Mouse (Mus musculus) neural tube, embryonic 12.5 days (tissue): Measurements from ENCODE around the gene Dvl2. TPM values are rescaled to one million over a fixed set of nuclear protein-coding genes. Genes with fewer than 3 reads are reported as not detected.

Experiments
- ATAC-seq: fragments of 200-750 bp; cut with Nextera tagmentation; 2 replicates; pipeline ENCODE4 v1.8.0; 2017; ENCODE audit warnings: low read depth, mild to moderate bottlenecking, moderate TSS enrichment, moderate library complexity; ENCODE audit not compliant: low FRiP score
- H3K27ac ChIP-seq: fragments of 300-500 bp; sonication (generic); 2 replicates; pipeline ENCODE4 v1.5.1; 2016
- H3K27me3 ChIP-seq: fragments of 300-500 bp; sonication (generic); replicated peaks from 2 replicates; pipeline ENCODE4 v1.6.1; 2016; ENCODE audit warnings: mild to moderate bottlenecking
- H3K36me3 ChIP-seq: fragments of 300-500 bp; sonication (generic); 2 replicates; pipeline ENCODE4 v1.6.1; 2016; ENCODE audit warnings: mild to moderate bottlenecking
- H3K4me1 ChIP-seq: fragments of 300-500 bp; sonication (generic); 2 replicates; pipeline ENCODE4 v1.6.1; 2016
- H3K4me2 ChIP-seq: fragments of 300-500 bp; sonication (generic); replicated peaks from 2 replicates; pipeline ENCODE4 v1.6.1; 2016; ENCODE audit warnings: mild to moderate bottlenecking
- H3K4me3 ChIP-seq: fragments of 300-500 bp; sonication (generic); 2 replicates; pipeline ENCODE4 v1.5.1; 2016
- H3K9ac ChIP-seq: fragments of 300-500 bp; sonication (generic); 2 replicates; pipeline ENCODE4 v1.6.1; 2016; ENCODE audit warnings: mild to moderate bottlenecking
- H3K9me3 ChIP-seq: fragments of 300-500 bp; sonication (generic); 2 replicates; pipeline ENCODE4 v1.6.1; 2016; ENCODE audit warnings: mild to moderate bottlenecking
- WGBS: fragments of 180-500 bp; shearing (Covaris S2); methylation state at CpG from one replicate; pipeline ENCODE4 v1.1.7; 2016; 5-methylcytosine and 5-hydroxymethylcytosine counted together
- polyA plus RNA-seq: library from polyadenylated mRNA; unstranded; fragments of >200 nt; fragmentation: Nextera tagmentation; extraction: Ambion mirVana; gene quantifications from 2 replicates; pipeline ENCODE4 v1.2.1, GENCODE M21; 2016

Gene Dvl2
- polyA plus RNA-seq, 1 experiment from 2014 or later = 39.0 TPM

- Histone ChIP-seq H3K4me3 (no peak overlapping the region), H3K36me3 (peaks cover 73% of the 10 kb centered on the region)
- WGBS = 88% methylated on average over 7 of the region's 7 CpGs
These were observed 39.8 kb downstream of the Dvl2 start for GRCm38 (mm10) chr11:70040184-70040583.

GRCm38 (mm10) chr11:70042309-70043085 lies 42.1 kb downstream of the Dvl2 start:
- Histone ChIP-seq H3K4me3 (no peak overlapping the region), H3K4me1 (0 out of 2 replicates have a peak, but pooled peaks cover 6% of the 10 kb centered on the region), H3K9ac (no peak overlapping the region), H3K9me3 (no peaks in the 10 kb centered on the region), H3K27ac (no peak overlapping the region), H3K36me3 (peaks cover 74% of the 10 kb centered on the region), H3K4me2 (no peak overlapping the region), H3K27me3 (no peaks in the 10 kb centered on the region)
- no peak for ATAC-seq
- 87% methylated on average over 23 of the region's 23 CpGs for WGBS

More at GRCm38 (mm10) chr11:70040184-70040583, 39.8 kb downstream of the Dvl2 start:
- no peak overlapping the region for H3K9ac ChIP-seq
- no peak for ATAC-seq
- H3K9me3 ChIP-seq = no peaks in the 10 kb centered on the region
- no peaks in the 10 kb centered on the region for H3K4me1 ChIP-seq
- no peaks in the 10 kb centered on the region for H3K27me3 ChIP-seq
- no peak overlapping the region for H3K27ac ChIP-seq
- H3K4me2 ChIP-seq = no peak overlapping the region

DNA sequence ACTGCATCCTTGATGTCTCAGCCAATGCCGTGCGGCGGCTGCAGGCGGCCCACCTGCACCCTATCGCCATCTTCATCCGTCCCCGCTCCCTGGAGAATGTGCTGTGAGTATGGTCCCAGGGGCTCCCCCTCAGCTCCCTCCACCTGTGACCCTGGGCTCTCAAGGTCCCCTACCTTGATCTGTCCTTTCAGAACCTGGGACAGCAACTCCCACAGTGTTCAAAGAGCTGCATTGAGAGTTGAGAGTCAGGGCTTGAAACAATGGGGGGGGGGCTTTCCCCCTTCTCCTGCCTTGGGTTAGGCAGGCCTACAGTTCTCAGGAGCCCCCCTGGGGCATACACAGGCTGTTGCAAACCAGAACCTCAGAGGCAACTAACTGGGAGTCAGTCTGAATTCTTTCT lies 43.3 kb downstream of the Dvl2 start:
- Histone ChIP-seq H3K4me2 (no peak overlapping the region), H3K36me3 (peaks cover 66% of the 10 kb centered on the region), H3K27me3 (no peaks in the 10 kb centered on the region), H3K9me3 (no peaks in the 10 kb centered on the region), H3K4me1 (0 out of 2 replicates have a peak, but pooled peaks cover 6% of the 10 kb centered on the region), H3K9ac (no peak overlapping the region), H3K27ac (no peak overlapping the region), H3K4me3 (no peak overlapping the region)
- WGBS = 82% methylated on average over 7 of the region's 7 CpGs
- no peak for ATAC-seq

DNA sequence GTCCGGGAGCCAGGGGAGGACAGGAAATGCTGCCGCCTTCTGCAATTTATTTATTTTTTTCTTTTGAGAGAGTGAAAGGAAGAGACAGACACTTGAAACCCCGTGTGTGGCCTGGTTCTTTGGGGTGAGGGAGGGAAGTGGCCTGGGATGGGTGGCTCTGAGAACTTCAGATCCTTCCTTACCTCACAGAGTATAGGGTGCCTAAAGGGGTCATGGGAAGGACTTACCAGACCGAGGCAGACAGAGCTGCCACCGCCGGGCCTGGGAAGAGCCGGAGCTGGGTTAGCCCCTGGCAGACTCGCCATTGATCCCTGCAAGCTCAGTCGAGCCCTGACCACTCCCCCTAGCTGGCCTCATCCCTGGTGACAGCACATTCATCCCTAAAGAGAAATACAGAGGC lies 45.0 kb downstream of the Dvl2 start:
- H3K36me3 ChIP-seq = peaks cover 50% of the 10 kb centered on the region
- ATAC-seq = no peak
- H3K4me3 ChIP-seq = no peak overlapping the region
- H3K9me3 ChIP-seq = no peaks in the 10 kb centered on the region
- 0 out of 2 replicates have a peak, but pooled peaks cover 6% of the 10 kb centered on the region for H3K4me1 ChIP-seq
- no peak overlapping the region for H3K4me2 ChIP-seq
- H3K27me3 ChIP-seq = no peaks in the 10 kb centered on the region
- WGBS = 33% methylated on average over 9 of the region's 9 CpGs
- no peak overlapping the region for H3K27ac ChIP-seq
- no peak overlapping the region for H3K9ac ChIP-seq

- ATAC-seq = no peak
- H3K9me3 ChIP-seq = no peaks in the 10 kb centered on the region
- 75% methylated on average over 6 of the region's 6 CpGs for WGBS
These were observed 49.0 kb downstream of the Dvl2 start for GRCm38 (mm10) chr11:70049366-70049765.

GRCm38 (mm10) chr11:70049816-70050215 lies 49.4 kb downstream of the Dvl2 start:
- no peak overlapping the region for H3K27ac ChIP-seq
- no peaks in the 10 kb centered on the region for H3K27me3 ChIP-seq
- peaks cover 7% of the 10 kb centered on the region for H3K36me3 ChIP-seq
- no peak overlapping the region for H3K9ac ChIP-seq
- 0 out of 2 replicates have a peak, but pooled peaks cover 6% of the 10 kb centered on the region for H3K4me1 ChIP-seq
- 64% methylated on average over 10 of the region's 10 CpGs for WGBS
- H3K4me3 ChIP-seq = no peak overlapping the region
- H3K9me3 ChIP-seq = no peaks in the 10 kb centered on the region
- no peak overlapping the region for H3K4me2 ChIP-seq
- no peak for ATAC-seq

More at GRCm38 (mm10) chr11:70049366-70049765, 49.0 kb downstream of the Dvl2 start:
- Histone ChIP-seq H3K4me1 (0 out of 2 replicates have a peak, but pooled peaks cover 6% of the 10 kb centered on the region), H3K9ac (no peak overlapping the region), H3K4me3 (no peak overlapping the region), H3K36me3 (peaks cover 12% of the 10 kb centered on the region), H3K27ac (no peak overlapping the region), H3K4me2 (no peak overlapping the region), H3K27me3 (no peaks in the 10 kb centered on the region)

DNA sequence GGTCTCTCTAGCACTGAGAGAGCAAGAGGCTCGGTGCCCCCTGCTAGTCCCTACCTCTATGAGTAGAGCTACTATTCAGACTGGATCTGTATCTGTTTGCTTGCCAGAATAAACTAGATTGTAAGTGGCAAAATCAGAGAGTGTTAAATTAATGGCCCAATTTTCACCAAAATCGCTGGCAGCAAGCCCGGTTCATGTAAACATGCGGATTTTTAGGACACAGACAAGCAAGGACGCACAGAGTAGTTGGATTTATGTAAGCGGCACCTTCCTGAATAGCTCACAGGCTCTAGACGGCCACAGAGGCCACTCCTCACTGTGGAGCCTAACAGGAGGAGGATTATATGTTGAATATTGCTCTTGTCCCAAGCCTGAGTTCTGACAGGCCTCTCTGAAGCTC lies 52.8 kb downstream of the Dvl2 start:
- H3K4me1 ChIP-seq = no peaks in the 10 kb centered on the region
- no peaks in the 10 kb centered on the region for H3K9me3 ChIP-seq
- H3K36me3 ChIP-seq = no peaks in the 10 kb centered on the region
- H3K4me3 ChIP-seq = no peak overlapping the region
- H3K27me3 ChIP-seq = no peaks in the 10 kb centered on the region; the same call in 1 of the 2 replicates
- no peak overlapping the region for H3K27ac ChIP-seq
- H3K9ac ChIP-seq = no peak overlapping the region
- no peak overlapping the region for H3K4me2 ChIP-seq
- 79% methylated on average over 7 of the region's 7 CpGs for WGBS
- ATAC-seq = no peak

DNA sequence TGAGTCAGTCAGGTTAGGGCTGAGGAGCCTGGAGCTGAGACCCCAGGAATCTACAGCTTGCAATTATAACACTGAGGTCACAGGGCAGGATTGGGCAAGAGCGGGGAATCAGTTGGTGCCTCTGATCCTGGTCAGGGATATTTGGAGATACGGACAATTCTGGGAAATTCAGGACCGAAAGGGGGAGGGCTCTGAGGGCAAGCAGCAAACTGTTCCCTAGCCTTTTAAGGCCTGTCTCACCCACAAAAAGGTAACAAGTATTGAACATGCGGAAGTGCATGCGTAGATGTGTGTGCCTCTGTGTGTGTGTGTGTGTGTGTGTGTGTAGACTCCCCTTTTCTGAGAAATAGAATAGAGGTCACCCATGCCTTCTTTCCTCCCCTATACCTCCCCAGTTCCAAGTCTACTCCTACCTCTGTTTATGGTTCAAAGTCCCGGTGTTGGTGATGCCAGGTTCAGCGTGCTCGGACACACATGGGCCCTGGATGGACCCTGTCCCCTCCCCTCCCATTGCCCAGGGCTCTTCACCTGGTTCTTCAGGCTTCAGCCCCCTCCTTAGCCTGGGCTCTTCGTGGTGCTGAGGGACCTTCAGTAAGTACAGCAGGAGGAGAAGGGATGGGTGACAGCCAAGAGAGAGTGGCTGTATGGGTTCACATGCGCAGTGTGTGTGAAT lies 53.6 kb downstream of the Dvl2 start, which contains the start of gene Asgr1:
TSS of gene Asgr1 (plus strand) at position 188 of the 673 bp plus-strand sequence.
- H3K36me3 ChIP-seq = no peaks in the 10 kb centered on the region
- no peak within 1 kb of the TSS for H3K4me2 ChIP-seq
- no peaks in the 10 kb centered on the region; the same call in 1 of the 2 replicates for H3K27me3 ChIP-seq
- no peak within 1 kb of the TSS for H3K9ac ChIP-seq
- no peak within 1 kb of the TSS for H3K4me3 ChIP-seq
- H3K4me1 ChIP-seq = no peaks in the 10 kb centered on the region
- ATAC-seq = no peak
- no peaks in the 10 kb centered on the region for H3K9me3 ChIP-seq
- 85% methylated on average over 10 of the region's 10 CpGs for WGBS
- H3K27ac ChIP-seq = no peak within 1 kb of the TSS

- Histone ChIP-seq H3K4me3 (no peak overlapping the region), H3K9ac (no peak overlapping the region), H3K4me2 (0 out of 2 replicates have a peak overlapping the region, but pooled peaks have one; percentile 33), H3K27me3 (no peaks in the 10 kb centered on the region; the same call in 1 of the 2 replicates), H3K27ac (no peak overlapping the region), H3K36me3 (no peaks in the 10 kb centered on the region), H3K4me1 (no peaks in the 10 kb centered on the region), H3K9me3 (no peaks in the 10 kb centered on the region)
- peak; percentile 41; the same call in 1 of the 2 replicates for ATAC-seq
- whole genome bisulfite sequencing = 31% methylated on average over 17 of the region's 18 CpGs
These were observed 55.3 kb downstream of the Dvl2 start for GRCm38 (mm10) chr11:70055618-70056214.

GRCm38 (mm10) chr11:70057805-70058204 lies 57.4 kb downstream of the Dvl2 start:
- ATAC-seq = no peak
- H3K27ac ChIP-seq = no peak overlapping the region
- WGBS = 85% methylated on average over 9 of the region's 9 CpGs
- H3K9me3 ChIP-seq = no peaks in the 10 kb centered on the region
- H3K9ac ChIP-seq = no peak overlapping the region
- no peaks in the 10 kb centered on the region for H3K36me3 ChIP-seq
- no peaks in the 10 kb centered on the region for H3K4me1 ChIP-seq
- H3K4me2 ChIP-seq = no peak overlapping the region
- H3K27me3 ChIP-seq = no peaks in the 10 kb centered on the region; the same call in 1 of the 2 replicates
- no peak overlapping the region for H3K4me3 ChIP-seq

DNA sequence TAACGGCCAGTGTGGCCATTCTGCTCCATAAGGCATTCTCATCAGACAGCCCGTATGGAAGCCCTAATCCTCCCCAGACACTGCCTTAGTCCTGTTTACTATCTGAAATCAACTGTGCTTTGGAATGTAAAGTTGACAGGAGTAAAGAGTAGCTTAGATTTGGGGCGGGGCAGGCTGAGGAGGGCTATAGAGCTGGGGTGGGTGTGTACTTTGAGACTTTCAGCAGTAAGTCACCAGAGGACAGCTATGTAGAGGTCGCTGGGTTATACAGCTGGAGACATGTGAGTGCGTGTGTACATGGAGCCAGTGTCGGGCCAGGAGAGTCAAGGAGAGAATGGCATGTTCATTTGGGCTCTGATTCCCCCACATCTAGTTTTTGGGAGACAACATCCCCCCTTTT lies 59.5 kb downstream of the Dvl2 start:
- no peak overlapping the region for H3K27ac ChIP-seq
- 69% methylated on average over 6 of the region's 6 CpGs for WGBS
- H3K4me1 ChIP-seq = no peaks in the 10 kb centered on the region
- no peaks in the 10 kb centered on the region for H3K9me3 ChIP-seq
- no peak for ATAC-seq
- H3K9ac ChIP-seq = no peak overlapping the region
- no peaks in the 10 kb centered on the region for H3K36me3 ChIP-seq
- H3K4me3 ChIP-seq = no peak overlapping the region
- H3K27me3 ChIP-seq = no peaks in the 10 kb centered on the region; the same call in 1 of the 2 replicates
- H3K4me2 ChIP-seq = no peak overlapping the region
